Mouse (Mus musculus) lung, embryonic 14.5 days (tissue): ENCODE data around the gene Gm26558. TPM values are rescaled to one million over a fixed set of nuclear protein-coding genes. Genes with fewer than 3 reads are reported as not detected.

Experiments
- ATAC-seq: fragments of 200-750 bp; cut with Nextera tagmentation; 2 replicates; pipeline ENCODE4 v1.8.0; 2017; ENCODE audit warnings: mild to moderate bottlenecking, moderate TSS enrichment, moderate library complexity; ENCODE audit not compliant: insufficient read depth
- DNase-seq: peaks from one replicate; pipeline ENCODE4 v3.0.0-alpha.2; 2015
- H3K27ac ChIP-seq: fragments of 300-500 bp; sonication (generic); 2 replicates; pipeline ENCODE4 v1.5.1; 2014; ENCODE audit warnings: low read depth, mild to moderate bottlenecking, moderate library complexity
- H3K27me3 ChIP-seq: fragments of 300-500 bp; sonication (generic); 2 replicates; pipeline ENCODE4 v1.6.1; 2014; ENCODE audit warnings: low read length, control low read depth; ENCODE audit not compliant: insufficient read depth
- H3K36me3 ChIP-seq: fragments of 300-500 bp; sonication (generic); 2 replicates; pipeline ENCODE4 v1.6.1; 2014; ENCODE audit warnings: control low read depth; ENCODE audit not compliant: insufficient read depth
- H3K4me1 ChIP-seq: fragments of 300-500 bp; sonication (generic); 2 replicates; pipeline ENCODE4 v1.6.1; 2014; ENCODE audit warnings: antibody characterized with exemption, control low read depth; ENCODE audit not compliant: insufficient read depth
- H3K4me2 ChIP-seq: fragments of 300-500 bp; sonication (generic); 2 replicates; pipeline ENCODE4 v1.6.1; 2014; ENCODE audit warnings: mild to moderate bottlenecking
- H3K4me3 ChIP-seq: fragments of 300-500 bp; sonication (generic); 2 replicates; pipeline ENCODE4 v1.5.1; 2014; ENCODE audit warnings: low read depth, low read length
- H3K9ac ChIP-seq: fragments of 300-500 bp; sonication (generic); 2 replicates; pipeline ENCODE4 v1.6.1; 2014
- H3K9me3 ChIP-seq: fragments of 300-500 bp; sonication (generic); 2 replicates; pipeline ENCODE4 v1.6.1; 2016; ENCODE audit warnings: low read depth, low read length, control low read depth
- CTCF ChIP-seq: IDR thresholded peaks from 2 replicates; pipeline ENCODE4 v1.5.1; 2016; ENCODE audit warnings: antibody characterized with exemption, low read depth
- WGBS: fragments of 180-500 bp; shearing (Covaris S2); extraction: QIAGEN DNeasy Blood & Tissue Kit; methylation state at CpG from one replicate; pipeline ENCODE4 v1.1.7; 2014; 5-methylcytosine and 5-hydroxymethylcytosine counted together
- polyA plus RNA-seq: library from polyadenylated mRNA; unstranded; fragments of >200 nt; fragmentation: Nextera tagmentation; extraction: Ambion mirVana; gene quantifications from 2 replicates; pipeline ENCODE4 v1.2.1, GENCODE M21; 2014

Gm26558 gene
- polyA plus RNA-seq, 1 experiment from 2014 or later: 5.1 TPM

GRCm38 (mm10) chr2:70619232-70619835, 42.6 kb downstream of the Gm26558 start:
- Histone ChIP-seq H3K27ac (no peak overlapping the region), H3K27me3 (no peaks in the 10 kb centered on the region), H3K9me3 (no peaks in the 10 kb centered on the region), H3K4me3 (no peak overlapping the region), H3K4me2 (no peak overlapping the region), H3K36me3 (no peaks in the 10 kb centered on the region), H3K4me1 (no peaks in the 10 kb centered on the region), H3K9ac (no peak overlapping the region)
- no peak for ATAC-seq
- TF ChIP-seq CTCF: peak; percentile 40
- DNase-seq: no peak
- WGBS: 88% methylated on average over 6 of the region's 6 CpGs

DNA sequence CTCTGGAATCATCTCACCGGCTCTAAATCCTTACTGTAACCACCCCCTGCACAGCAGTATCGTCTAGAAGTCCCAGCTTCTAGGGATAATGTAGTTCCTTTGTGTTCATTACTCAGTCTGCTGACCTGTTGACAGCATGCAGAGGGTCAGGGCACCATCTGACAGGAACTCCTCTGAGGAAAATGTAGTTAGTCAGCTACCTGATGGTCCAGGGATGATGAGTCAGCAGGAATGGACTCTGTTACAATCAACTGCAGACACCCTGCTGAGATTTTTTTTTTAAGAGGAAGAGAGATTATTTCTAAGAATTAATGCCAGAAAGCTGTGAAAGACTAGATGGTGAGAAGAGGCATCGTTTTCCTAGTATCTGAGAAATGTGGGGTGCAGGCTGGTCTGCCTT, 45.3 kb downstream of the Gm26558 start:
- H3K4me1 ChIP-seq: no peaks in the 10 kb centered on the region
- no peaks in the 10 kb centered on the region for H3K36me3 ChIP-seq
- no peak overlapping the region for H3K4me3 ChIP-seq
- no peak overlapping the region for H3K4me2 ChIP-seq
- 53% methylated on average over 3 of the region's 3 CpGs for WGBS
- ATAC-seq (no peak), DNase-seq (no peak)
- H3K27ac ChIP-seq: no peak overlapping the region
- H3K27me3 ChIP-seq: no peaks in the 10 kb centered on the region
- no peak for TF ChIP-seq CTCF
- H3K9ac ChIP-seq: no peak overlapping the region
- H3K9me3 ChIP-seq: no peaks in the 10 kb centered on the region

DNA sequence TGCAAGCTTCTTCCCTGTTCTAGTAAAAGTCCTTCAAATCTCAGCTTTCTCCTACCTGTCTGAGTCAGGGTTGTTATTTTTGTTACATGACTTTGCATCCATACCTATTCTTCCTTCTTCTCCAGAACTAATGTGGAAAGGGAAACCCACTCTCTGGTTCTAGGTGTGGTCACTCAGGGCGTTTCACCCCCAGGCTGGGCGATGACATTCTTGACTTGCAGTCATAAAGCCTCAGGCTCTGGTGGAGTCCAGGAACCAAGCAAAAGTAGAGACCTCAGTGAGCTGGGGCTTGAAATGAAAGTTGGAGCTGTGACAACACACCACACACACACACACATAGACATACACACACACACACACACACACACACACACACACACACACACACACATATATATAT, 45.8 kb downstream of the Gm26558 start:
- Histone ChIP-seq H3K9me3 (no peaks in the 10 kb centered on the region), H3K4me3 (no peak overlapping the region), H3K27me3 (no peaks in the 10 kb centered on the region), H3K27ac (no peak overlapping the region), H3K9ac (no peak overlapping the region), H3K4me1 (no peaks in the 10 kb centered on the region), H3K36me3 (no peaks in the 10 kb centered on the region), H3K4me2 (no peak overlapping the region)
- no peak for TF ChIP-seq CTCF
- ATAC-seq: no peak
- DNase-seq: no peak
- WGBS: 72% methylated on average over 2 of the region's 2 CpGs

DNA sequence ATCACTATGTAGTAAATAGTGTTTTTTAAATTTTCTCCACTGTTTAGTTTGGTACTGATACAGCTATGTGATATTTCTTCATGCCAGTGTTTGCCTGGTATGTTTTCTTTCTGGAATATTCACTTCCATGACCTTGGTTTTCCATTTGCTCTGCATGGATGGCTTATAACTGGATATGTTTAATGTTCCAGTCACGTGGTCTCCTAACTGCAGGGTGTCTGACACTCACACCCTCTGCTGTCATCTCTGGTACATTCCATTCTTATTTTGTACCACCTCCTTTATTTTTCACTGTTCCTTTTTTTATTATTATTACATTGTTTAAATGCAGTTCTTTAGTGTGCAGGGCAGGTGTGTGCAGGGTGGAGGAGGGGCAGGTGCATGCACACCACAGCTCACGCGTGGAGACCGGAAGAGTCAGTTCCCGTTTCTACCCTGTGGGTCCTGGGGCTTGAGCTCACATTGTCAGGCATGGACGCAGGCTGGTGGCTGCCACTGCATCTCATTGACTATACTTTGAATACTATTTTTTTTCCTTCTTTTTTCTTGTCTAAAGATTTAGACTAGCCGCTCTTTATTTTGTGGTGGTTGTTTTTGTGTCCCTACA, 47.1 kb downstream of the Gm26558 start:
- 81% methylated on average over 7 of the region's 7 CpGs for WGBS
- H3K4me3 ChIP-seq: no peak overlapping the region
- H3K4me2 ChIP-seq: no peak overlapping the region
- H3K4me1 ChIP-seq: no peaks in the 10 kb centered on the region
- H3K27ac ChIP-seq: no peak overlapping the region
- no peak overlapping the region for H3K9ac ChIP-seq
- no peak for DNase-seq
- TF ChIP-seq CTCF: no peak
- no peaks in the 10 kb centered on the region for H3K27me3 ChIP-seq
- no peak for ATAC-seq
- no peaks in the 10 kb centered on the region for H3K9me3 ChIP-seq
- H3K36me3 ChIP-seq: no peaks in the 10 kb centered on the region

Other genes with a start within 250 kb of the Gm26558 start
- 9.6 and 12.3 TPM in 2 replicates for gene Sp5, start 187.2 kb downstream of the Gm26558 start, polyA plus RNA-seq
- 6.1 and 6.2 TPM in 2 replicates for gene Erich2, start 153.3 kb downstream of the Gm26558 start, polyA plus RNA-seq
- gene Gad1, start 109.0 kb downstream of the Gm26558 start, polyA plus RNA-seq: 0.11 and 0.28 TPM in 2 replicates
- gene Gorasp2, start 532 bp downstream of the Gm26558 start, polyA plus RNA-seq: 203 and 208 TPM in 2 replicates
- gene Tlk1, start 163.6 kb upstream of the Gm26558 start, polyA plus RNA-seq: 35.9 and 36.4 TPM in 2 replicates